11 mouse cellular contexts compared by ENCODE assay signal in the genomic region with DNA sequence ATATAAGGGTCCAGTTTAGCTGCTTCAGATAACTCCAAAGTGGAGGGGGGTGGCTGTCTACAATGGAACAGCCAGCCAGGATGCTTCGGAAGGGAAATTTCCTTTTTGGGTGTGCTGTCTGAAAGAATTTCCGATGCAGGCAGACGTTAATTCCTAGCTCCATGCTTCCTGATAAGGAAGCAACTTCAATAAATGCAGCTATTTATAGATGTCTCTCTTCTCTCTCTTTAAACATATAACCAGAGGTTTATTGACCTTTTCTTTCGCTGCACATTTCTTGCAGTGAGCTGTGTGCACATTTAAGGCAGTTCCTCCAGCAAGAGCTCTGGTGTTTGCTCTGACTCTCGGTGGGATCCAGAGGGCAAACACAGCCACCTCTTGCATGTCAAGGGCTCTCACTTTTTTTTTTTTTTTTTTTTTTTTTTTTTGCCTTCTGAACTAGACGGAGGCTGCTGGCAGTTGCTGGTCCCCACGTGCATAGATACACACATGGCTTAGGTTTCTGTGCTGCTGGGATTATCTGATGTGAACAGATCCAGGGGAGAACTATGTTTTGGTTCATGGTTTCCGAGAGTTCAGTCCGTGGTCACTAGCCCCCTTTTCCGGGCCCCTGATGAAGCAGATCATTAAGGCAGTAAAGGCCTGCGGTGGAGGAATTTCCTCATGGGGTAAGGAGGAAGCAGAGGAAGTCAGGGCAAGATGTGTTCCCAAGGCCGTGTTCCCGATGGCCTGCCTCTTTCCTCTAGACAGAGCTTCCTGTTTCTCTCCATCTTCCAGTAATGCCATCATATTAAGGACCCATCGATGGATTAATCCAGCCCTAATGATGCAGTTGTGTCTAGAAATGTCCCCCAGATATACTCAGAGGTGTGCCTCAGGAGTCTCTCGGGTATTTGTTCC.
DNase-seq lines count a peak whose midpoint lies in the region; ATAC-seq and TF ChIP-seq lines count a peak whose summit lies in the region.
"Had no signal": no experiment of that assay in that cellular context is flagged by ENCODE, and none has a peak within 500 bp of the region (broad histone marks: within the 10 kb centered on the region; RNA-seq: fewer than 3 reads in every experiment).

No protein-coding gene starts in this region.

- H3K9me3 ChIP-seq in forebrain, postnatal 0 days (ENCODE audit: low read length) = no peaks in the 10 kb centered on the region
- no peaks in the 10 kb centered on the region for H3K9me3 ChIP-seq in forebrain, embryonic 13.5 days (replicated peaks)
- no peaks in the 10 kb centered on the region for H3K9me3 ChIP-seq in heart, embryonic 16.5 days (replicated peaks; ENCODE audit: control insufficient read depth, low read length)
- no peaks in the 10 kb centered on the region for H3K9me3 ChIP-seq in liver, embryonic 15.5 days (replicated peaks)
- no peaks in the 10 kb centered on the region for H3K9me3 ChIP-seq in hindbrain, embryonic 10.5 days
- H3K9me3 ChIP-seq: forebrain, embryonic 15.5 days; hindbrain, embryonic 13.5 days had no signal

- H3K9ac ChIP-seq in forebrain, postnatal 0 days = no peak overlapping the region
- no peak overlapping the region for H3K9ac ChIP-seq in forebrain, embryonic 13.5 days
- peak overlapping the region; percentile 10; the same call in 1 of the 2 replicates for H3K9ac ChIP-seq in heart, embryonic 16.5 days (ENCODE audit: low read length)
- no peak overlapping the region for H3K9ac ChIP-seq in liver, embryonic 15.5 days
- H3K9ac ChIP-seq: forebrain, embryonic 15.5 days; hindbrain, embryonic 13.5 days had no signal

- H3K4me2 ChIP-seq in forebrain, postnatal 0 days (ENCODE audit: low read depth) = no peak overlapping the region
- no peak overlapping the region for H3K4me2 ChIP-seq in forebrain, embryonic 13.5 days
- H3K4me2 ChIP-seq in heart, embryonic 16.5 days (ENCODE audit: low read depth, low read length) = peak overlapping the region; percentile 35
- no peak overlapping the region for H3K4me2 ChIP-seq in liver, embryonic 15.5 days
- H3K4me2 ChIP-seq: forebrain, embryonic 15.5 days; hindbrain, embryonic 13.5 days had no signal

- no peak overlapping the region for H3K4me3 ChIP-seq in forebrain, postnatal 0 days (ENCODE audit: low read depth, low read length)
- H3K4me3 ChIP-seq in forebrain, embryonic 13.5 days = no peak overlapping the region
- no peak overlapping the region for H3K4me3 ChIP-seq in heart, embryonic 16.5 days (ENCODE audit: low read length)
- no peak overlapping the region for H3K4me3 ChIP-seq in liver, embryonic 15.5 days (replicated peaks)
- no peak overlapping the region for H3K4me3 ChIP-seq in hindbrain, embryonic 10.5 days
- H3K4me3 ChIP-seq: forebrain, embryonic 15.5 days; hindbrain, embryonic 13.5 days had no signal

- peaks cover 11% of the 10 kb centered on the region for H3K4me1 ChIP-seq in forebrain, postnatal 0 days (ENCODE audit: insufficient read depth)
- H3K4me1 ChIP-seq in forebrain, embryonic 13.5 days = peaks cover 38% of the 10 kb centered on the region
- H3K4me1 ChIP-seq in heart, embryonic 16.5 days (ENCODE audit: control insufficient read depth, insufficient read depth, low read length) = peaks cover 60% of the 10 kb centered on the region
- H3K4me1 ChIP-seq in liver, embryonic 15.5 days (replicated peaks) = peaks cover 29% of the 10 kb centered on the region
- H3K4me1 ChIP-seq in hindbrain, embryonic 10.5 days (replicated peaks) = peaks cover 30% of the 10 kb centered on the region

- DNase-seq in forebrain, postnatal 0 days = peak; percentile 13
- peak; percentile 58 for DNase-seq in 416B (ENCODE audit: low read depth)
- DNase-seq in thymus, postnatal 10 days (ENCODE audit: low spot score in 2 of 2) = no peak
- no peak for DNase-seq in Muller cell, postnatal 12 days (ENCODE audit: inconsistent ontology term)
- DNase-seq in hindbrain, embryonic 10.5 days (ENCODE audit: low spot score) = no peak
- DNase-seq: midbrain, embryonic 14.5 days had no signal

- H3K36me3 ChIP-seq in forebrain, postnatal 0 days (ENCODE audit: insufficient read depth) = no peaks in the 10 kb centered on the region
- no peaks in the 10 kb centered on the region for H3K36me3 ChIP-seq in forebrain, embryonic 13.5 days (ENCODE audit: poor library complexity, severe bottlenecking)
- no peaks in the 10 kb centered on the region for H3K36me3 ChIP-seq in heart, embryonic 16.5 days (ENCODE audit: control insufficient read depth, insufficient read depth)
- no peaks in the 10 kb centered on the region for H3K36me3 ChIP-seq in liver, embryonic 15.5 days (replicated peaks)
- peaks cover 3% of the 10 kb centered on the region; the same call in 1 of the 2 replicates for H3K36me3 ChIP-seq in hindbrain, embryonic 10.5 days
- H3K36me3 ChIP-seq: forebrain, embryonic 15.5 days; hindbrain, embryonic 13.5 days had no signal

- H3K27ac ChIP-seq in forebrain, postnatal 0 days (ENCODE audit: low read depth, low read length) = no peak overlapping the region
- no peak overlapping the region for H3K27ac ChIP-seq in forebrain, embryonic 13.5 days
- H3K27ac ChIP-seq in heart, embryonic 16.5 days (ENCODE audit: low read length) = peak overlapping the region; percentile 94
- 0 out of 2 replicates have a peak overlapping the region, but pooled peaks have one; percentile 6 for H3K27ac ChIP-seq in liver, embryonic 15.5 days (replicated peaks)
- H3K27ac ChIP-seq in hindbrain, embryonic 10.5 days = no peak overlapping the region
- H3K27ac ChIP-seq: forebrain, embryonic 15.5 days; hindbrain, embryonic 13.5 days had no signal

- ATAC-seq in forebrain, postnatal 0 days = no peak
- no peak for ATAC-seq in forebrain, embryonic 13.5 days
- ATAC-seq in heart, embryonic 16.5 days (replicated peaks; ENCODE audit: extremely low read depth, insufficient read depth, low FRiP score) = peak; percentile 15; the same call in 1 of the 2 replicates
- peak; percentile 37; the same call in 1 of the 2 replicates for ATAC-seq in liver, embryonic 15.5 days (ENCODE audit: insufficient read depth)
- ATAC-seq: forebrain, embryonic 15.5 days had no signal

- WGBS in forebrain, postnatal 0 days = 79% methylated on average over 15 of the region's 15 CpGs
- WGBS in forebrain, embryonic 13.5 days = 83% methylated on average over 15 of the region's 15 CpGs
- 37% methylated on average over 15 of the region's 15 CpGs for WGBS in heart, embryonic 16.5 days
- 30% methylated on average over 15 of the region's 15 CpGs for WGBS in liver, embryonic 15.5 days (ENCODE audit: insufficient replicate concordance)
- 73% methylated on average over 15 of the region's 15 CpGs for WGBS in hindbrain, embryonic 10.5 days

- H3K27me3 ChIP-seq in forebrain, postnatal 0 days (ENCODE audit: insufficient read depth, low read length) = no peaks in the 10 kb centered on the region
- no peaks in the 10 kb centered on the region for H3K27me3 ChIP-seq in forebrain, embryonic 13.5 days
- H3K27me3 ChIP-seq in heart, embryonic 16.5 days (ENCODE audit: control insufficient read depth, insufficient read depth, low read length) = no peaks in the 10 kb centered on the region
- no peaks in the 10 kb centered on the region for H3K27me3 ChIP-seq in liver, embryonic 15.5 days
- no peaks in the 10 kb centered on the region for H3K27me3 ChIP-seq in hindbrain, embryonic 10.5 days (ENCODE audit: insufficient read depth, poor library complexity, severe bottlenecking)
- H3K27me3 ChIP-seq: forebrain, embryonic 15.5 days; hindbrain, embryonic 13.5 days had no signal

- no peak for TF ChIP-seq CTCF in forebrain, postnatal 0 days (IDR thresholded peaks at IDR 0.05; ENCODE audit: low read depth)

Comparison
In these comparisons a context has a peak if more than half of its experiments do, and no peak if none do; other contexts are left out.
1. ATAC-seq: peak in heart, embryonic 16.5 days (single experiment) and liver, embryonic 15.5 days (single experiment); none in forebrain, postnatal 0 days (single experiment) and forebrain, embryonic 13.5 days (single experiment).
2. DNase-seq: peak in forebrain, postnatal 0 days (single experiment) and 416B (single experiment); none in thymus, postnatal 10 days (0 of 2), Muller cell, postnatal 12 days (single experiment) and hindbrain, embryonic 10.5 days (single experiment).
3. H3K27ac ChIP-seq: peak in heart, embryonic 16.5 days (single experiment) and liver, embryonic 15.5 days (single experiment); none in forebrain, postnatal 0 days (single experiment), forebrain, embryonic 13.5 days (single experiment) and hindbrain, embryonic 10.5 days (single experiment).